Mouse (Mus musculus) kidney, embryonic 16.5 days (tissue): ENCODE results near the gene Pknox1. TPM values are rescaled to one million over a fixed set of nuclear protein-coding genes. Genes with fewer than 3 reads are reported as not detected.
"Not testable (repeated sequence)": the region's sequence is repeated elsewhere in the genome, so short reads cannot be mapped to it uniquely, and the experiment has no call there.

Source experiments
- ATAC-seq: fragments of 200-750 bp; cut with Nextera tagmentation; 2 replicates; pipeline ENCODE4 v1.8.0; 2017; ENCODE audit warnings: moderate TSS enrichment; ENCODE audit not compliant: low FRiP score, low TSS enrichment
- H3K27ac ChIP-seq: fragments of 300-500 bp; sonication (generic); 2 replicates; pipeline ENCODE4 v1.5.1; 2014; ENCODE audit warnings: low read length
- H3K27me3 ChIP-seq: fragments of 300-500 bp; sonication (generic); 2 replicates; pipeline ENCODE4 v1.6.1; 2014; ENCODE audit warnings: low read length, control low read depth, mixed read lengths; ENCODE audit not compliant: insufficient read depth
- H3K36me3 ChIP-seq: fragments of 300-500 bp; sonication (generic); 2 replicates; pipeline ENCODE4 v1.6.1; 2014; ENCODE audit warnings: low read length, control low read depth, mixed read lengths; ENCODE audit not compliant: insufficient read depth
- H3K4me1 ChIP-seq: fragments of 300-500 bp; sonication (generic); 2 replicates; pipeline ENCODE4 v1.6.1; 2014; ENCODE audit warnings: low read length, control low read depth, mixed read lengths; ENCODE audit not compliant: insufficient read depth
- H3K4me2 ChIP-seq: fragments of 300-500 bp; sonication (generic); replicated peaks from 2 replicates; pipeline ENCODE4 v1.6.1; 2014; ENCODE audit warnings: low read depth, low read length
- H3K4me3 ChIP-seq: fragments of 300-500 bp; sonication (generic); 2 replicates; pipeline ENCODE4 v1.5.1; 2014; ENCODE audit warnings: mild to moderate bottlenecking, low read length
- H3K9ac ChIP-seq: fragments of 300-500 bp; sonication (generic); replicated peaks from 2 replicates; pipeline ENCODE4 v1.6.1; 2014; ENCODE audit warnings: low read length
- H3K9me3 ChIP-seq: fragments of 300-500 bp; sonication (generic); 2 replicates; pipeline ENCODE4 v1.6.1; 2016; ENCODE audit warnings: low read length, control low read depth
- WGBS: fragments of 180-500 bp; shearing (Covaris S2); extraction: QIAGEN DNeasy Blood & Tissue Kit; methylation state at CpG from one replicate; pipeline ENCODE4 v1.1.7; 2014; 5-methylcytosine and 5-hydroxymethylcytosine counted together
- polyA plus RNA-seq: library from polyadenylated mRNA; unstranded; fragments of >200 nt; fragmentation: Nextera tagmentation; extraction: Ambion mirVana; gene quantifications from 2 replicates; pipeline ENCODE4 v1.2.1, GENCODE M21; 2015

Gene Pknox1
- polyA plus RNA-seq, 1 experiment from 2014 or later: 38.2 TPM

DNA sequence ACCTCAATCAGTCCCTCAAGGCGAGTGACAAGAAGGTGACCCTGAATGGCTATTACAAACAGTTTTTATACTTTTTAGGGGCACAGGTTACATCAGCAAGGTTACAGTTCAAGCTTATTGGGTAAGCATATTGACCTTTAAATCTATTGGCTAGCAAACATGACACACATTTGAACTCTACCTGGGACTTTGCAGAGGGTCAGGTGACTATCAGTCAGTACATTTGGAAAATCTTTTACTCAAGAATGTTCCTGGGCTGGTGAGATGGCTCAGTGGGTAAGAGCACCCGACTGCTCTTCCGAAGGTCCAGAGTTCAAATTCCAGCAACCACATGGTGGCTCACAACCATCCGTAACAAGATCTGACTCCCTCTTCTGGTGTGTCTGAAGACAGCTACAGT is 32.2 kb upstream of the Pknox1 start:
- Histone ChIP-seq H3K4me1 (peaks cover 16% of the 10 kb centered on the region), H3K36me3 (peaks cover 28% of the 10 kb centered on the region)
- H3K4me3 ChIP-seq, H3K9ac ChIP-seq, H3K9me3 ChIP-seq, ATAC-seq, H3K27ac ChIP-seq, H3K4me2 ChIP-seq, H3K27me3 ChIP-seq: not testable (repeated sequence)
- 94% methylated on average over 3 of the region's 4 CpGs for WGBS

GRCm38 (mm10) chr17:31535358-31535757 is 29.2 kb upstream of the Pknox1 start:
- no peaks in the 10 kb centered on the region for H3K27me3 ChIP-seq
- peaks cover 10% of the 10 kb centered on the region; the same call in 1 of the 2 replicates for H3K4me1 ChIP-seq
- WGBS: 45% methylated on average over 4 of the region's 4 CpGs
- H3K36me3 ChIP-seq: peaks cover 12% of the 10 kb centered on the region
- peak; percentile 62; the same call in 1 of the 2 replicates for ATAC-seq
- H3K9ac ChIP-seq: no peak overlapping the region
- no peak overlapping the region for H3K4me2 ChIP-seq
- H3K4me3 ChIP-seq: no peak overlapping the region
- H3K9me3 ChIP-seq: no peaks in the 10 kb centered on the region
- peak overlapping the region; percentile 83 for H3K27ac ChIP-seq

DNA sequence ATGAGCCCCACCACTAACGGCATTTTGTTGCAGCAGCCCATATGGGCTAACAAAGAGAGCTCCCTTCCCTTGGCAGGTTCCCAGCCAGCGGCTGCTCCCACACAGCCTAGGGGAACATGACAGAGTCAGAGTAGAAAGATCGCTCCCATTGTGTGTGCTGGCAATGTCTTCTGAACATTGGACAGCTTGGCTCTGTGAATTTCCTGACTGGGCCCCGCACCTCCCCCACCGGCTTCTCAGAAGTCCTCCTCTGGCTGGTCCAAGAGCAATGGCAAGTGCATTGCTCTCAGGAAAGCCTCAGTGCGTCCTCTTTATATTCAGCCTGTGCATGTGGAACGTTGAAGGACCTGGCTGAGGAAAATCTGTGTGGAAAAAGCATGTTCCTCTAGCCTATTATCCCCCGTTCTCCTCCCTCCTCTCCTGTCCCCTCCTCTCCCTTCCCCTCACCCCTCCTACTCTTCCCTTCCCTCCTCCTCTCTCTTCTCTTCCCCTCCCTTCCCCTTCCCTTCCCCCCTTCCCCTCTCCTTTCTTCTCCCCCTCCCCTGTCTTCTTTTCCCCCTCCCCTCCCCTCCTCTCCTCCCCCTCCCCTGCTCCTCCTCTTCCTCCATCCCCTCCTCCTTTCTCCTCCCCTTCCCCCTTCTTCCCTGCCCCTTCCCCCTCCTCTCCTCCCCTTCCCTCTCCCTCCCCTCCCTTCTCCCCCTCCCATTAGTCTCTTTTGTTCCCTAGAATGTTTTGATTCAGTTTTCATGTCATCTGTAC is 28.5 kb upstream of the Pknox1 start:
- Histone ChIP-seq H3K4me3 (no peak overlapping the region), H3K27ac (peak overlapping the region; percentile 83), H3K9me3 (no peaks in the 10 kb centered on the region), H3K9ac (no peak overlapping the region), H3K4me2 (peak overlapping the region; percentile 24; the same call in 1 of the 2 replicates), H3K4me1 (peaks cover 14% of the 10 kb centered on the region; the same call in 1 of the 2 replicates), H3K36me3 (peaks cover 8% of the 10 kb centered on the region), H3K27me3 (no peaks in the 10 kb centered on the region)
- 29% methylated on average over 8 of the region's 8 CpGs for WGBS
- peak; percentile 81 for ATAC-seq

GRCm38 (mm10) chr17:31540101-31540500 is 24.4 kb upstream of the Pknox1 start:
- Histone ChIP-seq H3K27ac (no peak overlapping the region), H3K4me1 (peaks cover 22% of the 10 kb centered on the region; the same call in 1 of the 2 replicates), H3K4me3 (no peak overlapping the region), H3K9me3 (no peaks in the 10 kb centered on the region), H3K4me2 (no peak overlapping the region), H3K9ac (no peak overlapping the region), H3K36me3 (no peaks in the 10 kb centered on the region), H3K27me3 (no peaks in the 10 kb centered on the region)
- 53% methylated on average over 3 of the region's 3 CpGs for WGBS
- ATAC-seq: no peak

- Histone ChIP-seq H3K9me3 (no peaks in the 10 kb centered on the region), H3K9ac (no peak overlapping the region), H3K4me2 (no peak overlapping the region), H3K4me3 (no peak overlapping the region), H3K36me3 (no peaks in the 10 kb centered on the region), H3K27ac (peak overlapping the region; percentile 59), H3K4me1 (peaks cover 14% of the 10 kb centered on the region; the same call in 1 of the 2 replicates), H3K27me3 (no peaks in the 10 kb centered on the region)
- 34% methylated on average over 4 of the region's 4 CpGs for WGBS
- no peak for ATAC-seq
Measured at GRCm38 (mm10) chr17:31540809-31541459, 23.6 kb upstream of the Pknox1 start.

DNA sequence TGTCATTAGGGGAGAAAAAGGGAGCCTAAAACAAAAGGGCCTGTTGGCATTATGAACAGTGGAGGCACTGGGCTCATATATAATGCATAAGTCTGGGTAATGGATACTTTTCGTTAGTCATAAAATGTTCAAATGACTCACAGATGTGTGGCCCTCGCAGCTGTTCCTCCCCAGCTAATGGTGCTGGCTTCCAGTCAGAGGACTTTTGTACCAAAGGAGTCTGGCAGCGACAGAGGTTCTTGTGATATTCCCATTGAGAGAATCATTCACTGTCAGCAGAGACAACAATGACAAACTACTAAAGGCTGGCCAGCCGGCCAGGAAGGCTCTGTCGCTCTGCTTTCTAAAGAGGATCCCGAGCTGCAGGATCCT is 23.1 kb upstream of the Pknox1 start:
- 0 out of 2 replicates have a peak, but pooled peaks have one; percentile 49 for ATAC-seq

GRCm38 (mm10) chr17:31543574-31543973 is 21.0 kb upstream of the Pknox1 start:
- Histone ChIP-seq H3K27me3 (no peaks in the 10 kb centered on the region), H3K27ac (no peak overlapping the region), H3K9me3 (no peaks in the 10 kb centered on the region), H3K36me3 (no peaks in the 10 kb centered on the region), H3K4me2 (no peak overlapping the region), H3K4me3 (no peak overlapping the region), H3K9ac (no peak overlapping the region), H3K4me1 (0 out of 2 replicates have a peak, but pooled peaks cover 13% of the 10 kb centered on the region)
- ATAC-seq: no peak
- WGBS: 30% methylated on average over 6 of the region's 6 CpGs

More for the DNA sequence above, 23.1 kb upstream of the Pknox1 start:
- 43% methylated on average over 6 of the region's 6 CpGs for WGBS
- Histone ChIP-seq H3K9me3 (no peaks in the 10 kb centered on the region), H3K27ac (peak overlapping the region; percentile 59), H3K4me2 (no peak overlapping the region), H3K36me3 (no peaks in the 10 kb centered on the region), H3K9ac (no peak overlapping the region), H3K4me1 (0 out of 2 replicates have a peak, but pooled peaks cover 13% of the 10 kb centered on the region), H3K27me3 (no peaks in the 10 kb centered on the region), H3K4me3 (no peak overlapping the region)

GRCm38 (mm10) chr17:31546444-31547196 is 17.9 kb upstream of the Pknox1 start:
- no peak for ATAC-seq
- no peaks in the 10 kb centered on the region for H3K36me3 ChIP-seq
- no peaks in the 10 kb centered on the region for H3K27me3 ChIP-seq
- 0 out of 2 replicates have a peak, but pooled peaks cover 9% of the 10 kb centered on the region for H3K4me1 ChIP-seq
- H3K27ac ChIP-seq: no peak overlapping the region
- 82% methylated on average over 9 of the region's 9 CpGs for WGBS
- peaks cover 5% of the 10 kb centered on the region for H3K9me3 ChIP-seq
- no peak overlapping the region for H3K4me2 ChIP-seq
- no peak overlapping the region for H3K9ac ChIP-seq
- no peak overlapping the region for H3K4me3 ChIP-seq

GRCm38 (mm10) chr17:31547974-31548373 is 16.6 kb upstream of the Pknox1 start:
- WGBS: 72% methylated on average over 3 of the region's 3 CpGs
- no peak overlapping the region for H3K27ac ChIP-seq
- H3K4me2 ChIP-seq: no peak overlapping the region
- no peak for ATAC-seq
- H3K36me3 ChIP-seq: no peaks in the 10 kb centered on the region
- peaks cover 5% of the 10 kb centered on the region for H3K9me3 ChIP-seq
- 0 out of 2 replicates have a peak, but pooled peaks cover 5% of the 10 kb centered on the region for H3K4me1 ChIP-seq
- no peak overlapping the region for H3K4me3 ChIP-seq
- no peak overlapping the region for H3K9ac ChIP-seq
- no peaks in the 10 kb centered on the region for H3K27me3 ChIP-seq
